Mouse (Mus musculus) CH12.LX (cell line): Measurements from ENCODE around the gene Catsper2.

Source experiments
- CHD1 ChIP-seq: IDR thresholded peaks from 2 replicates; pipeline ENCODE4 v1.6.1; 2012; ENCODE audit warnings: low read depth, low read length, improper control_type of control experiment, inconsistent platforms
- CTCF ChIP-seq, 2 experiments: IDR thresholded peaks in 1 of 2; conservative IDR thresholded peaks in 1 of 2; 2 replicates each; pipeline ENCODE4 v1.5.1; 2011 to 2012; ENCODE audit warnings: low read depth in 2 of 2, low read length in 2 of 2, improper control_type of control experiment in 1 of 2, inconsistent platforms in 1 of 2, mild to moderate bottlenecking in 1 of 2, moderate library complexity in 1 of 2
- KAT2A ChIP-seq: IDR thresholded peaks from 2 replicates; pipeline ENCODE4 v1.6.1; 2012; ENCODE audit warnings: low read length, improper control_type of control experiment, inconsistent platforms; ENCODE audit not compliant: insufficient replicate concordance
- MXI1 ChIP-seq: IDR thresholded peaks from 2 replicates; pipeline ENCODE4 v1.6.1; 2011; ENCODE audit warnings: mild to moderate bottlenecking, low read depth, low read length, improper control_type of control experiment
- UBTF ChIP-seq: IDR thresholded peaks from 2 replicates; pipeline ENCODE4 v1.6.1; 2012; ENCODE audit warnings: low read depth, mild to moderate bottlenecking, inconsistent platforms, low read length, improper control_type of control experiment, moderate library complexity
- USF2 ChIP-seq: conservative IDR thresholded peaks from 2 replicates; pipeline ENCODE4 v1.6.1; 2011; ENCODE audit warnings: low read depth, low read length, improper control_type of control experiment
- ZC3H11A ChIP-seq: IDR thresholded peaks from 2 replicates; pipeline ENCODE4 v1.6.1; 2012; ENCODE audit warnings: low read depth, mild to moderate bottlenecking, inconsistent platforms, low read length, improper control_type of control experiment

GRCm38 (mm10) chr2:121455534-121455933, 41.9 kb upstream of the Catsper2 start:
- no peak for TF ChIP-seq CTCF (conservative IDR thresholded peaks at IDR 0.05 in 1 of 2, IDR thresholded peaks at IDR 0.05 in 1 of 2; ENCODE audit: low read depth in 2 of 2, low read length in 2 of 2)
- no peak for TF ChIP-seq ZC3H11A
- TF ChIP-seq UBTF: no peak
- TF ChIP-seq MXI1: no peak
- TF ChIP-seq KAT2A: no peak
- TF ChIP-seq USF2: no peak
- no peak for TF ChIP-seq CHD1
